Mouse (Mus musculus) hindbrain, postnatal 0 days (tissue): ENCODE data around the gene Muc3. TPM values are rescaled to one million over a fixed set of nuclear protein-coding genes. Genes with fewer than 3 reads are reported as not detected.
"Not testable (repeated sequence)": the region's sequence is repeated elsewhere in the genome, so short reads cannot be mapped to it uniquely, and the experiment has no call there.

Experiments used
- ATAC-seq: fragments of 200-750 bp; cut with Nextera tagmentation; 2 replicates; pipeline ENCODE4 v1.8.0; 2017; ENCODE audit warnings: mild to moderate bottlenecking, moderate TSS enrichment, moderate library complexity
- DNase-seq: peaks from one replicate; pipeline ENCODE4 v3.0.0-alpha.2; 2015; ENCODE audit warnings: low spot score
- H3K27ac ChIP-seq: fragments of 300-500 bp; sonication (generic); 2 replicates; pipeline ENCODE4 v1.5.1; 2014; ENCODE audit warnings: mild to moderate bottlenecking
- H3K27me3 ChIP-seq: fragments of 300-500 bp; sonication (generic); 2 replicates; pipeline ENCODE4 v1.6.1; 2014; ENCODE audit warnings: low read length, mixed read lengths; ENCODE audit not compliant: insufficient read depth
- H3K36me3 ChIP-seq: fragments of 300-500 bp; sonication (generic); 2 replicates; pipeline ENCODE4 v1.6.1; 2014; ENCODE audit warnings: low read length, mixed read lengths; ENCODE audit not compliant: insufficient read depth
- H3K4me1 ChIP-seq: fragments of 300-500 bp; sonication (generic); 2 replicates; pipeline ENCODE4 v1.6.1; 2014; ENCODE audit warnings: antibody characterized with exemption, low read length, mixed read lengths; ENCODE audit not compliant: insufficient read depth
- H3K4me2 ChIP-seq: fragments of 300-500 bp; sonication (generic); 2 replicates; pipeline ENCODE4 v1.6.1; 2014; ENCODE audit warnings: low read depth, mild to moderate bottlenecking, low read length, moderate library complexity, mixed read lengths
- H3K4me3 ChIP-seq: fragments of 300-500 bp; sonication (generic); 2 replicates; pipeline ENCODE4 v1.5.1; 2014; ENCODE audit warnings: low read length
- H3K9ac ChIP-seq: fragments of 300-500 bp; sonication (generic); replicated peaks from 2 replicates; pipeline ENCODE4 v1.6.1; 2014; ENCODE audit warnings: mild to moderate bottlenecking, low read length, moderate library complexity, mixed read lengths
- H3K9me3 ChIP-seq: fragments of 300-500 bp; sonication (generic); 2 replicates; pipeline ENCODE4 v1.6.1; 2016; ENCODE audit warnings: low read length, mixed read lengths
- CTCF ChIP-seq: IDR thresholded peaks from 2 replicates; pipeline ENCODE4 v1.5.1; 2016; ENCODE audit warnings: antibody characterized with exemption, control low read depth, low read depth
- WGBS: fragments of 180-500 bp; shearing (Covaris S2); extraction: QIAGEN DNeasy Blood & Tissue Kit; methylation state at CpG from one replicate; pipeline ENCODE4 v1.1.7; 2014; 5-methylcytosine and 5-hydroxymethylcytosine counted together
- polyA plus RNA-seq: library from polyadenylated mRNA; unstranded; fragments of >200 nt; fragmentation: Nextera tagmentation; extraction: Ambion mirVana; gene quantifications from 2 replicates; pipeline ENCODE4 v1.2.1, GENCODE M21; 2015
- total RNA-seq: library from RNA; depleted of rRNA; stranded (reverse); fragments of >200 nt; gene quantifications from 2 replicates; pipeline ENCODE4 v1.2.3, GENCODE M21; 2014

The Muc3 gene
- total and polyA plus RNA-seq, 2 experiments from 2014 or later = not detected

- DNase-seq (no peak), ATAC-seq (no peak)
- no peak overlapping the region for H3K9ac ChIP-seq
- no peak overlapping the region for H3K4me2 ChIP-seq
- H3K9me3 ChIP-seq = no peaks in the 10 kb centered on the region
- H3K27me3 ChIP-seq = no peaks in the 10 kb centered on the region
- no peaks in the 10 kb centered on the region for H3K36me3 ChIP-seq
- H3K27ac ChIP-seq = no peak overlapping the region
- no peak for TF ChIP-seq CTCF
- no peaks in the 10 kb centered on the region for H3K4me1 ChIP-seq
- 23% methylated on average over 5 of the region's 5 CpGs for WGBS
- H3K4me3 ChIP-seq = no peak overlapping the region
These were observed 19.8 kb downstream of the Muc3 start for GRCm38 (mm10) chr5:137129281-137129680.

DNA sequence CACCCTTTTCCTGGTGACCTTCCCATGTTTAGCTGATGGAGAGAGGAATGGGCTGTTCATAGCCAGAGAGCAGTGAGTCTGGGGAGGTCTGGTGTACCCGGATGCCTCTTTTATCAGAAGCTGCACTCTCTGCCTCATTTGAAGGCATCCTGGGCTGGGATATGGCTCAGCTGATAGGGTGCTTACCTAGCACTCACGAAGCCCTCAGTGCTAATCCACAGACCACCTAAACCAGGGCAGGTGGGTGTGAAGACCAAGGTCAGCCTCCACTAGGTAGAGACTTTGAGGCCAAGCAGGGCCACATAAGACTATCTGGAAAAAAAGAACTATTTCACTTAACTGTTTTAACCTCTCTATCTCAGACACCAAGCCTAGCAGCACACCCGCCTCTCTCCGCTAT lies 25.6 kb downstream of the Muc3 start:
- H3K4me1 ChIP-seq = peaks cover 4% of the 10 kb centered on the region; the same call in 1 of the 2 replicates
- no peaks in the 10 kb centered on the region for H3K9me3 ChIP-seq
- no peak overlapping the region for H3K4me2 ChIP-seq
- no peak overlapping the region for H3K9ac ChIP-seq
- DNase-seq = no peak
- 85% methylated on average over 4 of the region's 4 CpGs for WGBS
- no peaks in the 10 kb centered on the region for H3K27me3 ChIP-seq
- H3K4me3 ChIP-seq = no peak overlapping the region
- H3K36me3 ChIP-seq = no peaks in the 10 kb centered on the region
- H3K27ac ChIP-seq = peak overlapping the region; percentile 62
- no peak for TF ChIP-seq CTCF
- 0 out of 2 replicates have a peak, but pooled peaks have one; percentile 14 for ATAC-seq

- peak; percentile 81 for ATAC-seq
- DNase-seq = peak; percentile 83
- peak; percentile 91 for TF ChIP-seq CTCF
- peaks cover 4% of the 10 kb centered on the region; the same call in 1 of the 2 replicates for H3K4me1 ChIP-seq
- no peak overlapping the region for H3K4me2 ChIP-seq
- H3K27ac ChIP-seq = peak overlapping the region; percentile 62
- H3K4me3 ChIP-seq = no peak overlapping the region
- 7% methylated on average over 14 of the region's 14 CpGs for WGBS
- H3K9me3 ChIP-seq = no peaks in the 10 kb centered on the region
- H3K36me3 ChIP-seq = no peaks in the 10 kb centered on the region
- no peak overlapping the region for H3K9ac ChIP-seq
- no peaks in the 10 kb centered on the region for H3K27me3 ChIP-seq
These were observed 26.4 kb downstream of the Muc3 start for GRCm38 (mm10) chr5:137122686-137123193.

GRCm38 (mm10) chr5:137121280-137121679 lies 27.8 kb downstream of the Muc3 start:
- Histone ChIP-seq H3K4me3 (no peak overlapping the region), H3K4me1 (peaks cover 4% of the 10 kb centered on the region; the same call in 1 of the 2 replicates), H3K27me3 (no peaks in the 10 kb centered on the region), H3K4me2 (no peak overlapping the region), H3K27ac (no peak overlapping the region), H3K36me3 (no peaks in the 10 kb centered on the region), H3K9ac (no peak overlapping the region), H3K9me3 (no peaks in the 10 kb centered on the region)
- no peak for TF ChIP-seq CTCF
- DNase-seq (no peak), ATAC-seq (no peak)
- WGBS = 72% methylated on average over 4 of the region's 4 CpGs

DNA sequence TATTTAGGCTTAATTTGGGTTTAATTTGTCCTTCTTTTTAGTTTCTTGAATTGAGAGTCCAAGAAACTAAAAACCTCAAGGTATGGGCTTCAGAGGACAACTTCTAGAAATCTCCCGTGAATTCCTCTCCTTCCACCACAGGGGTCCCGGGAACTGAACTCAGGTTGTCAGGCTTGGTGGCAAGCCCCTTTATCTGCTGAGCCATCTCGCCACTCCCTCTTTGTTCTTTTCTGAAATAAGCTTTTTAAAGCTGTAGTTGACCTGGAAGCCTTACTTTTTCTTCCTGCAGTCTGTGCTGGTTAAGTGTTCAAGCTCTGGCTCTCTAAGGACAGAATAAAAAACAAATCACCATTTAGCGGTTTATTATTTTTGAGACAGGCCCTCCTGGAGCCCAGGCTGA lies 30.2 kb downstream of the Muc3 start:
- no peak for TF ChIP-seq CTCF
- Histone ChIP-seq H3K4me1 (peaks cover 4% of the 10 kb centered on the region; the same call in 1 of the 2 replicates), H3K27me3 (no peaks in the 10 kb centered on the region), H3K4me3 (no peak overlapping the region), H3K4me2 (no peak overlapping the region), H3K27ac (no peak overlapping the region), H3K9ac (no peak overlapping the region), H3K9me3 (no peaks in the 10 kb centered on the region), H3K36me3 (no peaks in the 10 kb centered on the region)
- DNase-seq = no peak
- 69% methylated on average over 4 of the region's 4 CpGs for WGBS
- no peak for ATAC-seq

GRCm38 (mm10) chr5:137117994-137118393 lies 31.1 kb downstream of the Muc3 start:
- H3K9ac ChIP-seq, H3K9me3 ChIP-seq, H3K27me3 ChIP-seq, H3K4me2 ChIP-seq, H3K36me3 ChIP-seq, H3K4me1 ChIP-seq, H3K4me3 ChIP-seq, ATAC-seq, H3K27ac ChIP-seq, DNase-seq: not testable (repeated sequence)
- WGBS = 87% methylated on average over 3 of the region's 3 CpGs

- 90% methylated on average over 2 of the region's 2 CpGs for WGBS
- Histone ChIP-seq H3K9me3 (no peaks in the 10 kb centered on the region), H3K4me2 (no peak overlapping the region), H3K9ac (no peak overlapping the region), H3K27ac (no peak overlapping the region), H3K36me3 (no peaks in the 10 kb centered on the region), H3K4me3 (no peak overlapping the region), H3K4me1 (no peaks in the 10 kb centered on the region), H3K27me3 (no peaks in the 10 kb centered on the region)
- ATAC-seq (no peak), DNase-seq (no peak)
- TF ChIP-seq CTCF = no peak
These were observed 32.1 kb downstream of the Muc3 start for GRCm38 (mm10) chr5:137116987-137117386.
